Mouse (Mus musculus) lung, adult 18-20 months (tissue): ENCODE measurements at regions not wholly inside any gene's neighbourhood (a gene's known extent, or its start where the extent isn't known, plus 50 kb on each side); places are given as distances from the start of the nearest gene placed in this dataset.

Experiments
- DNase-seq, 2 experiments: peaks; one replicate each; pipeline ENCODE4 v3.0.0; 2022; ENCODE audit warnings: mixed read lengths in 2 of 2

GRCm38 (mm10) chr6:133170548-133170947 lies 65.8 kb downstream of the Smim10l1 start:
- DNase-seq = no peak

DNA sequence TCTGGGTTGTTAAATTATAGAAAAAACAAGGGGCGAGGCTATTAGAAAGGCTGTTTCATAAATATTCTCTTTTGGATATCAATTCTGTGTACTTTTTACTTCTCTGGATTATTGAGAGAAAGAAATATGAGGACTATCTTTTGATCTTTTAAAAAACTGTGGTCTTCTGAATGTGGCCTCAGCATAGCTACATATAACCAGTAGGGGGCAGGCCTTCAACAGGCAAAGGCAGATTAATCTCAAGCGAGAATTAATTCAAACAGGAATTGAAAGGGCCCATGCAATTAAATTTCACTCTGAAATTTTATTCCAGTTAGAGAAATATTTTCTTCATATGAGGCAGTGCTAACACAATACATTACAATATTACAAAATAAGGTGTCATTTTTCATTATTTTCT lies 66.6 kb downstream of the Smim10l1 start:
- DNase-seq = no peak

DNA sequence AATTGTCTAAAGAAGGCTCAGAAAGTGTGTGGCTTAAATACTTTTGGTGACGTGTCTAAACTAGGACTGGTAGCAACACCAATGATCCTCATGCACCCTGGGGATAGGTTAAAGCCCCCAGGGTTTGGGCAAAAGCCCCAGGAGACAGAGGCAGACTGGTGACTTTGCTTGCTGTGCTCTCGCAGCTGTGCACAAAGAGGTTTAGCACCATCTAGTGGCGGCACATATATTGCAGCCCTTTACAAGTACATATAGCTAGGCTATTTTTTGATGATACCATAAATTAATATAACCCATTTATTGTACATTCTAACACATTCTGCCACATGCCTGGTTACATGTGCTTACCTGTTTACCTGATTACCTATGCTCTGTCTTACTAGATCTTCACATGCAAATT lies 85.8 kb upstream of the 5530400C23Rik start:
- peak; percentile 13 to 23 for DNase-seq
